Comparison of ENCODE assay signal across 11 mouse cellular contexts in genomic region chr5:114557765-114558731, GRCm38 (mm10). TPM values are rescaled to one million over a fixed set of nuclear protein-coding genes. Genes with fewer than 3 reads are reported as not detected.
DNase-seq lines count a peak whose midpoint lies in the region; ATAC-seq and TF ChIP-seq lines count a peak whose summit lies in the region.
"Had no signal": no experiment of that assay in that cellular context is flagged by ENCODE, and none has a peak within 500 bp of the region (broad histone marks: within the 10 kb centered on the region; RNA-seq: fewer than 3 reads in every experiment).

No protein-coding gene starts in this region.

- 47% methylated on average over 20 of the region's 20 CpGs for WGBS in kidney, embryonic 15.5 days
- WGBS in embryonic facial prominence, embryonic 12.5 days, result 51% methylated on average over 19 of the region's 20 CpGs
- 37% methylated on average over 20 of the region's 20 CpGs for WGBS in limb, embryonic 11.5 days
- 38% methylated on average over 20 of the region's 20 CpGs for WGBS in midbrain, embryonic 13.5 days
- WGBS in heart, adult 2 months, result 64% methylated on average over 20 of the region's 20 CpGs

- intact Hi-C loops in heart, adult 2 months (cut with DNase I), result no loop called here

- no peaks in the 10 kb centered on the region for H3K79me2 ChIP-seq in heart, adult 2 months (replicated peaks; ENCODE audit: control insufficient read depth, insufficient read depth, low read length)

- H3K4me1 ChIP-seq in kidney, embryonic 15.5 days, result peaks cover 47% of the 10 kb centered on the region
- H3K4me1 ChIP-seq in embryonic facial prominence, embryonic 12.5 days, result peaks cover 29% of the 10 kb centered on the region
- peaks cover 35% of the 10 kb centered on the region for H3K4me1 ChIP-seq in limb, embryonic 11.5 days (ENCODE audit: control insufficient read depth, insufficient read depth, low read length)
- H3K4me1 ChIP-seq in midbrain, embryonic 13.5 days (replicated peaks), result peaks cover 21% of the 10 kb centered on the region
- no peaks in the 10 kb centered on the region for H3K4me1 ChIP-seq in heart, adult 2 months (ENCODE audit: control insufficient read depth, insufficient read depth, low read length)

- H3K27ac ChIP-seq in kidney, embryonic 15.5 days, result peak overlapping the region; percentile 85
- peak overlapping the region; percentile 61; the same call in 1 of the 2 replicates for H3K27ac ChIP-seq in embryonic facial prominence, embryonic 12.5 days
- peak overlapping the region; percentile 86 for H3K27ac ChIP-seq in limb, embryonic 11.5 days (replicated peaks; ENCODE audit: low read depth, low read length)
- H3K27ac ChIP-seq in midbrain, embryonic 13.5 days, result peak overlapping the region; percentile 45; the same call in 1 of the 2 replicates
- H3K27ac ChIP-seq in heart, adult 2 months, result no peak overlapping the region
- H3K27ac ChIP-seq: hindbrain, postnatal 0 days had no signal

- no peak for TF ChIP-seq POLR2A in heart, adult 2 months (IDR thresholded peaks at IDR 0.05; ENCODE audit: insufficient read depth, low read depth, low read length)

- no peaks in the 10 kb centered on the region for H3K9me3 ChIP-seq in kidney, embryonic 15.5 days (replicated peaks)
- peaks cover 5% of the 10 kb centered on the region for H3K9me3 ChIP-seq in embryonic facial prominence, embryonic 12.5 days
- no peaks in the 10 kb centered on the region for H3K9me3 ChIP-seq in limb, embryonic 11.5 days (ENCODE audit: control insufficient read depth, low read length)
- H3K9me3 ChIP-seq in midbrain, embryonic 13.5 days, result peaks cover 5% of the 10 kb centered on the region; the same call in 1 of the 2 replicates

- H3K4me2 ChIP-seq in kidney, embryonic 15.5 days, result 0 out of 2 replicates have a peak overlapping the region, but pooled peaks have one; percentile 5
- H3K4me2 ChIP-seq in embryonic facial prominence, embryonic 12.5 days (replicated peaks), result no peak overlapping the region
- peak overlapping the region; percentile 10; the same call in 1 of the 2 replicates for H3K4me2 ChIP-seq in limb, embryonic 11.5 days (ENCODE audit: low read depth, severe bottlenecking)
- H3K4me2 ChIP-seq in midbrain, embryonic 13.5 days (replicated peaks), result no peak overlapping the region

- TF ChIP-seq EP300 in heart, adult 2 months (IDR thresholded peaks at IDR 0.05; ENCODE audit: insufficient read depth, low read depth, low read length), result no peak

- H3K36me3 ChIP-seq in kidney, embryonic 15.5 days, result no peaks in the 10 kb centered on the region
- no peaks in the 10 kb centered on the region for H3K36me3 ChIP-seq in embryonic facial prominence, embryonic 12.5 days
- no peaks in the 10 kb centered on the region for H3K36me3 ChIP-seq in limb, embryonic 11.5 days (ENCODE audit: control insufficient read depth, insufficient read depth, low read length)
- H3K36me3 ChIP-seq in midbrain, embryonic 13.5 days, result no peaks in the 10 kb centered on the region
- no peaks in the 10 kb centered on the region for H3K36me3 ChIP-seq in heart, adult 2 months (ENCODE audit: control insufficient read depth, insufficient read depth, low read length)

- H3K9ac ChIP-seq in kidney, embryonic 15.5 days, result no peak overlapping the region
- no peak overlapping the region for H3K9ac ChIP-seq in embryonic facial prominence, embryonic 12.5 days
- H3K9ac ChIP-seq in limb, embryonic 11.5 days (ENCODE audit: low read length), result no peak overlapping the region
- no peak overlapping the region for H3K9ac ChIP-seq in midbrain, embryonic 13.5 days (replicated peaks)
- no peak overlapping the region for H3K9ac ChIP-seq in heart, adult 2 months (ENCODE audit: low read depth, low read length)

- no peak for TF ChIP-seq CTCF in heart, adult 2 months (IDR thresholded peaks at IDR 0.05)

- no peak for DNase-seq in kidney, adult 8-10 months
- peak; percentile 80 for DNase-seq in limb, embryonic 11.5 days (ENCODE audit: low spot score)
- no peak for DNase-seq in layer of hippocampus, adult 9-10 months (ENCODE audit: low spot score)
- DNase-seq in thymus, postnatal 10 days (ENCODE audit: low spot score in 2 of 2), result no peak
- DNase-seq in heart, adult 2 months, result no peak

- no peak overlapping the region for H3K4me3 ChIP-seq in kidney, embryonic 15.5 days (replicated peaks)
- no peak overlapping the region for H3K4me3 ChIP-seq in embryonic facial prominence, embryonic 12.5 days
- no peak overlapping the region for H3K4me3 ChIP-seq in limb, embryonic 11.5 days (ENCODE audit: low read depth, low read length)
- no peak overlapping the region for H3K4me3 ChIP-seq in midbrain, embryonic 13.5 days (replicated peaks)
- H3K4me3 ChIP-seq in heart, adult 2 months, result no peak overlapping the region
- H3K4me3 ChIP-seq: erythroblast, embryonic 14.5 days had no signal

- no peaks in the 10 kb centered on the region for H3K27me3 ChIP-seq in kidney, embryonic 15.5 days
- no peaks in the 10 kb centered on the region for H3K27me3 ChIP-seq in embryonic facial prominence, embryonic 12.5 days
- no peaks in the 10 kb centered on the region for H3K27me3 ChIP-seq in limb, embryonic 11.5 days (ENCODE audit: control insufficient read depth, insufficient read depth, low read length)
- no peaks in the 10 kb centered on the region for H3K27me3 ChIP-seq in midbrain, embryonic 13.5 days
- H3K27me3 ChIP-seq in heart, adult 2 months (ENCODE audit: control insufficient read depth, insufficient read depth, low read length), result no peaks in the 10 kb centered on the region

- ATAC-seq in kidney, embryonic 15.5 days (replicated peaks; ENCODE audit: low FRiP score), result peak; percentile 83
- no peak; the same call in 1 of the 2 replicates for ATAC-seq in embryonic facial prominence, embryonic 12.5 days (ENCODE audit: insufficient number of reproducible peaks, insufficient read depth, low FRiP score, low TSS enrichment)
- peak; percentile 53 for ATAC-seq in limb, embryonic 11.5 days (ENCODE audit: insufficient number of reproducible peaks, low FRiP score, low TSS enrichment, low read depth)
- ATAC-seq in midbrain, embryonic 13.5 days, result peak; percentile 63
- ATAC-seq: activated CD4-positive, CD25-positive, alpha-beta regulatory T cell, adult 4 months; hindbrain, postnatal 0 days had no signal

RNA-seq across cellular contexts. Expression of gene Fam222a, which starts 9.8 kb away (rescaled TPM):
- 4.4 and 4.7 TPM in 2 replicates for polyA plus RNA-seq in kidney, embryonic 15.5 days (2015; fragmentation: Nextera tagmentation; extraction: Ambion mirVana)
- polyA plus RNA-seq in embryonic facial prominence, embryonic 12.5 days (2016; fragmentation: Nextera tagmentation; extraction: Ambion mirVana), result 2.9 and 3.4 TPM in 2 replicates
- 2.4 and 2.5 TPM in 2 replicates for polyA plus RNA-seq in limb, embryonic 11.5 days (2014; fragmentation: Nextera tagmentation; extraction: Ambion mirVana)
- 5.1 and 6.1 TPM in 2 replicates for polyA plus RNA-seq in midbrain, embryonic 13.5 days (2015; fragmentation: Nextera tagmentation; extraction: Ambion mirVana)
- 1 to 10 TPM; 2.1 to 5.0 TPM for total RNA-seq in heart, adult 2 months (2021)
- 2.0 and 2.8 TPM in 2 replicates for polyA plus RNA-seq in heart, adult 2 months (2012; rRNA removed)
- polyA plus RNA-seq: activated CD4-positive, CD25-positive, alpha-beta regulatory T cell, adult 4 months had no signal

Comparison
In these comparisons a context has a peak if more than half of its experiments do, and no peak if none do; other contexts are left out.
1. H3K4me2 ChIP-seq: peak in kidney, embryonic 15.5 days (single experiment) and limb, embryonic 11.5 days (single experiment); none in embryonic facial prominence, embryonic 12.5 days (single experiment) and midbrain, embryonic 13.5 days (single experiment).